Mouse (Mus musculus) urinary bladder, postnatal 4 days (tissue): Measurements from ENCODE around the gene Mus81.

ENCODE experiments used
- DNase-seq, 2 experiments: peaks; one replicate each; pipeline ENCODE4 v3.0.0; 2021 to 2022; ENCODE audit warnings: low spot score in 2 of 2

The Mus81 gene

GRCm38 (mm10) chr19:5445747-5446146 lies 42.5 kb downstream of the Mus81 start:
- no peak for DNase-seq

GRCm38 (mm10) chr19:5444954-5445353 lies 43.2 kb downstream of the Mus81 start:
- no peak for DNase-seq

GRCm38 (mm10) chr19:5444371-5444908 lies 43.8 kb downstream of the Mus81 start:
- DNase-seq = no peak

GRCm38 (mm10) chr19:5433951-5434350 lies 54.3 kb downstream of the Mus81 start:
- no peak for DNase-seq

GRCm38 (mm10) chr19:5432992-5433852 lies 55.0 kb downstream of the Mus81 start:
- DNase-seq = peak in 1 of 2 experiments; percentile 49
